Mouse (Mus musculus) heart, postnatal 25 days (tissue): ENCODE results near the gene Ank. TPM values are rescaled to one million over a fixed set of nuclear protein-coding genes. Genes with fewer than 3 reads are reported as not detected.
A peak's percentile ranks its signal among the peaks of the same experiment; 100 is the strongest.

Source experiments
- DNase-seq: peaks from one replicate; pipeline ENCODE4 v3.0.0; 2022; ENCODE audit warnings: low spot score
- intact Hi-C: fragments of 180-260 bp; cut with DNase I; formaldehyde crosslinking; loops from one replicate; pipeline ENCODE4 v1.15.1; 2025
- microRNA-seq: library from miRNA; unstranded; fragments of <30 nt; microRNA quantifications from one replicate; pipeline ENCODE4 v1.2.0, GENCODE M21; 2022
- total RNA-seq, 2 experiments: library from RNA; stranded (reverse); gene quantifications; 2 replicates each; pipeline ENCODE4 v1.2.3; 2021

Ank gene
- total RNA-seq, 2 experiments from 2014 or later: 174 to 208 TPM

GRCm38 (mm10) chr15:27619683-27620082, 153.2 kb downstream of the Ank start:
- intact Hi-C loops: no loop called here
- DNase-seq: no peak

GRCm38 (mm10) chr15:27620475-27621185, 154.2 kb downstream of the Ank start:
- no peak for DNase-seq
- intact Hi-C loops: no loop called here

DNA sequence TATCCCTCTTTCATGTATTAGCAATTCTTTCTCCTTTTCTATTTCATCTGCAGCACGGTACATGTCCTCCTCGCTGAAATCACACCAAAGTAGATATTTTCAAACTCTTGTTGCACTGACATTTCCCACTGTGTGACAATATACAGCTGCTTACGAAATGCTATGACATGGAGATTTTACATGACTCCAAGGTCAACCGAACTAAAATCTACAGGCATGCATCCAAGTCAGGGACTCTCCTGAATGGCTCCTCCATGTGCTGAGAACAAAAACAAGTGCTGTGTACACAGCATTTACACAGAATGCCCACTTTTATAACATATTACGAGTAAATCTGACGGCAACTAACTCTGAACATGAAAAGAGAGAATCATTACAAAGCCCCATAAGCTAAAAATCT, 156.8 kb downstream of the Ank start:
- no peak for DNase-seq
- intact Hi-C loops: no loop called here

- intact Hi-C loops: loop anchor here (5.0 kb wide), 1 partner anchor 158 kb away; the partner anchor contains the start of gene Ank
- no peak for DNase-seq
Observed at GRCm38 (mm10) chr15:27625014-27625889, 158.8 kb downstream of the Ank start.

DNA sequence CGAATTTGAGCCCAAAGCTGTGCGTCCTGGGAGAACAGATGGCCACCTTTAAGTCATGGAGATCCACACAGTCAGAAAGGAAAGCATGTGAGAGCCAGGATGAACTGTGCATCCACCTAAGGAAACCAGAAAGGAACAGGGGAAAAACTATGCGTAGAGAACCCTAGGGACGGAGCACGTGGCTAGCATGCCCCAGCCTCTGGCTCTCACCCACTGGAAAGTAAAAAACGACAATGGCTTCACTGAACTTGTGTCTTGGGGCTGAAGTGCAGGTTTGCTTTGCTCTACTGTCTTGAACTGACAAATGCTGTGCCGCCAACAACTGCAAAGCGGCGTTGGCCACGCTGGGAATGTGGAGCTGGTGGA, 159.4 kb downstream of the Ank start:
- DNase-seq: no peak
- intact Hi-C loops: loop anchor here (5.0 kb wide), 1 partner anchor 159 kb away; the partner anchor contains the start of gene Ank

DNA sequence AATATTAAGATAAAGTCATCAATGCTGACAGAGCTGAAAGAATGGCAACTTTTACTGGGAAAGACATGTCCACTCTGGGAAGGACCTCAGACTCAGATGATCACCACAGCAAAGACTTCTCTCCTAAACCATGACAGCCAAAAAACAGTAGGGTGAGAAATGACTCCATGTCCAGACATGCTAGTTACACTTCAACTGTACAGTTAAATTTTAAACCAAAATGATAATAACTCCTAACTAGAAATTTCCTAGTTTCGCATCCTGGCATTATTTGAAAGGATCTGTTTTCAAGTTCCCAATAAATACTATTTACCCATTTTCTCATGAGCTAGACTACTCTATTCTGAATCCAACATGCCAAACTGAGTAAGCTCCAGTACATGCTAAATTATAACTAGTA, 159.8 kb downstream of the Ank start:
- intact Hi-C loops: loop anchor here (5.0 kb wide), 1 partner anchor 159 kb away; the partner anchor contains the start of gene Ank
- no peak for DNase-seq

DNA sequence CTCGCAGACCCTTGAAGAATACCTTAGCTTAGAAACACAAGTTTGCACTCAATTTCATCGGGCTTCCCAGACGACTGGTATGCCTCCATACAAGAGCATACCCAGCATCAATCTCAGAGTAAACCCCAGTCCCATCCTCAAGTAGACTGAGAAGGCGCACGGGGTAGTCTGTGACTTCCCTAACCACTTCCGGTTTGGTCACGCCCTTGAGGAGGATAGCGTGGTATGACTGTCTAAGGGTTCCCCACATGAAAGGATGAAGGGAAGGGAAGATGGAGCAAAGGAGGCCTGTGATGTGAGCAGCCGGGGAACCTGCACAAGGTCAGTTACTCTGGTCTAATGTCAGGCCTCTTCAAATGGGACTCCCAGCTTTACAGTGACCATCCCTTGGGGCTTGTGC, 161.3 kb downstream of the Ank start:
- no peak for DNase-seq
- intact Hi-C loops: loop anchor here (5.0 kb wide), 1 partner anchor 160 kb away; the partner anchor contains the start of gene Ank

DNA sequence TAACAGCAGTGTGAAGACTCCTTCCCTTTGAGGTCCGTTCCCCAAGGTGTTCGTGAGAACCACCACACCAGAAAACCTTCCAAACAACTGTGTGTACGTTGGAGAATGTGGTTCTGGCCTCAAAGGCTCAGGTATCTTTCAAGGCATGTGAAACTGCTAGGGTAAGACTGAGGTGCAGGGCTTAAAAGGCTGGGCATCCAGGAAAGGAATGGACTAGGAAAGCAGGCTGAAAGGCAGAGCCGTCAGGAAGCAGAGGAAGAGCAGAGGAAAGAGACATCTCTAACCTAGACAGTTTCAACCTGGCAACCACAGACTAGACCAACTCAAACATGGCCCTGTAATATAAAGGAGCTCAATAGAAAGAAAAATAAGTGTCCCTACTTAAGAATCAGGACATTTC, 162.6 kb downstream of the Ank start:
- intact Hi-C loops: loop anchor here (5.0 kb wide), 1 partner anchor 162 kb away; the partner anchor contains the start of gene Ank
- DNase-seq: no peak

- intact Hi-C loops: loop anchor here (5.0 kb wide), 1 partner anchor 163 kb away; the partner anchor contains the start of gene Ank
- DNase-seq: no peak
Observed at GRCm38 (mm10) chr15:27629800-27630600, 163.5 kb downstream of the Ank start.

GRCm38 (mm10) chr15:27630601-27631383, 164.3 kb downstream of the Ank start, which contains the start of gene Otulin:
Gene Otulin (minus strand): TSS chr15:27630693.
- intact Hi-C loops: no loop called here
- peak; percentile 95 for DNase-seq

DNA sequence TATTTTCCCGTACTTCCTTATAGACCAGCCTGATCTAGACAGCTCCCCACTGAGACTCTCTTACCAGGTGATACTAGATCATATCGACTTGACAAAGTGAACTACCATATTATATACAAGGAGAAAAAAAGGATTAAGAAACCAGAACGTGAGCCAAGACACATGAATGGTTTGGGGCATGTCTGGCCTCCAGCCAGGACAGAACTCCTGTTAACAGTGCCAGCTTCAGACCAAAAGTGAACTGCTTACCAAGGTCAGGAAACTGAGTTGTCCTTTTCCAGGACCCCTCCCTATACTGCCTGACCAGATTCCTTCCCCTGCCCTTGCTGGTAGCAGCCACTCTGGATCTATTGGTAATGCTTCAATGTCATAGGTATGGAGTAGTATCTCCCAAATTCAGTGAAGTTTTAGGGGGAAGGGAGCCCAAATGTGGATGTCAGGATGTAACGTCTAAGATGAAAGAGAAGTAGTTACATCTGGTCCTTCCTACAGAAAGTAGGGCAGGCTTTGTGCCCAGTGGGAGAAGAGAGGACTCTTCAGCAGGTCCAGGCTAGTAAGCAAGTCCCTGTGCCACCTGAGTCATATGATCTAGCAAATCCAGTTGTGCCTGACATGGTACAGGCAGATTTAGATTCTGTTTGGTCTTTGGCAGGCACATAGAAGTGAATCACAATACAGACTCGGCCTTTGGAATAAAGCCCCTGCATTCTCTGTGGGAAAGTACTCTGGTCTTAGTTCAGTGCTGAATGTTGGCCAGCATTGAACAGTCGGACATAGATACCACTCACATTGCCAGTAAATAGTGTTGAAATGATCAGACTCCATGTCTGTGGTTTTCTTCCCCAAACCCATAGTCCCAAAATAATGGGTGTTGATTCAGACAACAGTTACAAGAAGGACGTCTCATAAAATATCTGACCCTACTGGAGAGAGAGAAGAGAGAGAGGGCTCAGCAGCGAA, 167.7 kb downstream of the Ank start:
- intact Hi-C loops: no loop called here
- no peak for DNase-seq

DNA sequence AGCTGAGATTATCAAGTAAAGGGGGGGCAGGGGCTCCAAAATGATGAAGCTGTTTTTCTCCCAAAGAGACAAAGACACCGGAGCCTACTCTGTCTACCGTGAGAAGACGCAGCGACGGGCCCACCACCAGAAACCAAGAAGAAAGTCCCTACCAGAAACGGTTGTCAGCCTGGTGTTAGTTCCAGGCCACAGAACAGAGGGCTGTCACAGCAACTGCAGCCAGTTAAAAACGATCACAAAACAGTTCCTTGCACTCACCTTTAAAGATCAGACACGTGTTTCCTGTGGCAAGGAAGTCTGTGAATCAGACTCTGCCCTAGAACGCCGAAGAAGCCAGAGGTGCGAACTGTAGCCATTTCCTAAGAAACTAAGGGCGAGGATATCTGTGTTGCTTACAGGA, 174.7 kb downstream of the Ank start:
- intact Hi-C loops: no loop called here
- no peak for DNase-seq

DNA sequence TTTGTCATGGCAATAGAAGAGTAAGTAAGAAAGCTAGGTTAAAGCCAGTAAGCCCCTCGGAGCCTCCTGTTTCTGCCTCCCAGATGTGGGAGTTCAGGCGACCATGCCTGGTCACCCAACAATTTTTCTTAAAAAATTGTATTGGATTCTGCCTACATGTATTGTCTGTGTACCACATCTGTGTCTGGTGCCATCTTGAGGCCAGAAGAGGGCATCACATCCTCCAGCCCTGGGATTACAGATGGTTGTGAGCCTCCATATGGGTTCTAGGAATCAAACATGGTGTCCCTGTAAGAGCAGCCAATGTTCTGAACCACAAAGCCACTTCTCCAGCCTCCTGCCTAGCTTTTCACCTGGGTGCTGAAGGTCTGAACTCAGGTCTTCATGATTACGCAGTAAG, 176.4 kb downstream of the Ank start:
- intact Hi-C loops: loop anchor here (2.0 kb wide), 1 partner anchor 326 kb away; no protein-coding TSS in a partner anchor
- DNase-seq: no peak

Small RNA genes within 50 kb of the gene (microRNA-seq; reads per million reads assigned to microRNA genes)
- gene Mir7117: 2.2 reads per million

Other genes with a start within 250 kb of the Ank start
- gene Otulin, start 164.0 kb downstream of the Ank start, total RNA-seq: 10 to 100 TPM; 22.4 to 26.8 TPM
- gene Otulinl, start 214.9 kb downstream of the Ank start, total RNA-seq: 1 to 10 TPM; 2.7 to 3.6 TPM